Mouse (Mus musculus): ENCODE measurements around the gene Spsb1. TPM values are rescaled to one million over a fixed set of nuclear protein-coding genes. Genes with fewer than 3 reads are reported as not detected.

Spsb1 gene
- polyA plus RNA-seq, 2 experiments = 0.23 to 0.46 TPM

- Histone ChIP-seq H3K27me3 (ENCODE audit: control insufficient read depth, insufficient read depth, low read length) (no peaks in the 10 kb centered on the region; the same call in 1 of the 2 replicates), H3K36me3 (replicated peaks; ENCODE audit: control insufficient read depth, insufficient read depth, low read depth) (no peaks in the 10 kb centered on the region), H3K4me2 (ENCODE audit: low read depth) (peak overlapping the region; percentile 51), H3K27ac (no peak overlapping the region), H3K9ac (replicated peaks) (no peak overlapping the region), H3K9me3 (ENCODE audit: control insufficient read depth, low read length) (no peaks in the 10 kb centered on the region), H3K4me3 (ENCODE audit: insufficient read depth in 1 of 2, low read depth in 2 of 2, low read length in 2 of 2) (no peak overlapping the region; a peak in 1 of 4 replicates), H3K4me1 (replicated peaks; ENCODE audit: control insufficient read depth in 2 of 2, insufficient read depth in 2 of 2, low read length in 1 of 2) (peaks cover 7 to 14% of the 10 kb centered on the region in 2 experiments; a peak in 2 of 4 replicates)
- 7% methylated on average over 21 of the region's 21 CpGs for WGBS (ENCODE audit: insufficient replicate concordance)
- DNase-seq (ENCODE audit: low read depth in 3 of 3, low spot score in 3 of 3) (peak; percentile 31 to 47 (median 33)), ATAC-seq (ENCODE audit: insufficient read depth) (no peak)
- no peak for TF ChIP-seq CTCF (IDR thresholded peaks at IDR 0.05; ENCODE audit: low read depth)
- TF ChIP-seq EP300 (IDR thresholded peaks at IDR 0.05; ENCODE audit: low read depth) = no peak
Observed at GRCm38 (mm10) chr4:149854301-149854708, 100.5 kb downstream of the Spsb1 start.

GRCm38 (mm10) chr4:149853698-149854284 is 101.1 kb downstream of the Spsb1 start:
- WGBS (ENCODE audit: insufficient replicate concordance) = 50% methylated on average over 4 of the region's 4 CpGs
- no peak for TF ChIP-seq CTCF (IDR thresholded peaks at IDR 0.05; ENCODE audit: low read depth)
- no peak for TF ChIP-seq EP300 (IDR thresholded peaks at IDR 0.05; ENCODE audit: low read depth)
- H3K9ac ChIP-seq (replicated peaks) = no peak overlapping the region
- DNase-seq (ENCODE audit: low read depth in 3 of 3, low spot score in 3 of 3) (no peak), ATAC-seq (ENCODE audit: insufficient read depth) (no peak)
- no peak overlapping the region for H3K4me3 ChIP-seq (ENCODE audit: insufficient read depth in 1 of 2, low read depth in 2 of 2, low read length in 2 of 2)
- H3K4me2 ChIP-seq (ENCODE audit: low read depth) = peak overlapping the region; percentile 51; the same call in 1 of the 2 replicates
- H3K36me3 ChIP-seq (replicated peaks; ENCODE audit: control insufficient read depth, insufficient read depth, low read depth) = no peaks in the 10 kb centered on the region
- H3K27ac ChIP-seq = no peak overlapping the region
- H3K27me3 ChIP-seq (ENCODE audit: control insufficient read depth, insufficient read depth, low read length) = no peaks in the 10 kb centered on the region; the same call in 1 of the 2 replicates
- H3K9me3 ChIP-seq (ENCODE audit: control insufficient read depth, low read length) = no peaks in the 10 kb centered on the region
- peaks cover 7 to 14% of the 10 kb centered on the region in 2 experiments; a peak in 2 of 4 replicates for H3K4me1 ChIP-seq (replicated peaks; ENCODE audit: control insufficient read depth in 2 of 2, insufficient read depth in 2 of 2, low read length in 1 of 2)

GRCm38 (mm10) chr4:149851554-149851953 is 103.3 kb downstream of the Spsb1 start:
- H3K4me1 ChIP-seq (replicated peaks; ENCODE audit: control insufficient read depth in 2 of 2, insufficient read depth in 2 of 2, low read length in 1 of 2) = peaks cover 7 to 14% of the 10 kb centered on the region in 2 experiments; a peak in 2 of 4 replicates
- H3K9me3 ChIP-seq (ENCODE audit: control insufficient read depth, low read length) = no peaks in the 10 kb centered on the region
- H3K27me3 ChIP-seq (ENCODE audit: control insufficient read depth, insufficient read depth, low read length) = no peaks in the 10 kb centered on the region; the same call in 1 of the 2 replicates
- H3K27ac ChIP-seq = no peak overlapping the region
- 69% methylated on average over 8 of the region's 8 CpGs for WGBS (ENCODE audit: insufficient replicate concordance)
- H3K9ac ChIP-seq (replicated peaks) = no peak overlapping the region
- TF ChIP-seq EP300 (IDR thresholded peaks at IDR 0.05; ENCODE audit: low read depth) = no peak
- TF ChIP-seq CTCF (IDR thresholded peaks at IDR 0.05; ENCODE audit: low read depth) = no peak
- DNase-seq (ENCODE audit: low read depth in 3 of 3, low spot score in 3 of 3) (no peak), ATAC-seq (ENCODE audit: insufficient read depth) (no peak)
- H3K4me3 ChIP-seq (ENCODE audit: insufficient read depth in 1 of 2, low read depth in 2 of 2, low read length in 2 of 2) = no peak overlapping the region
- no peaks in the 10 kb centered on the region for H3K36me3 ChIP-seq (replicated peaks; ENCODE audit: control insufficient read depth, insufficient read depth, low read depth)
- no peak overlapping the region for H3K4me2 ChIP-seq (ENCODE audit: low read depth)

- ATAC-seq (ENCODE audit: insufficient read depth) (no peak), DNase-seq (ENCODE audit: low read depth in 3 of 3, low spot score in 3 of 3) (no peak)
- H3K27me3 ChIP-seq (ENCODE audit: control insufficient read depth, insufficient read depth, low read length) = no peaks in the 10 kb centered on the region; the same call in 1 of the 2 replicates
- no peak overlapping the region for H3K4me3 ChIP-seq (ENCODE audit: insufficient read depth in 1 of 2, low read depth in 2 of 2, low read length in 2 of 2)
- H3K9me3 ChIP-seq (ENCODE audit: control insufficient read depth, low read length) = no peaks in the 10 kb centered on the region
- H3K4me2 ChIP-seq (ENCODE audit: low read depth) = no peak overlapping the region
- H3K9ac ChIP-seq (replicated peaks) = no peak overlapping the region
- no peaks in the 10 kb centered on the region for H3K36me3 ChIP-seq (replicated peaks; ENCODE audit: control insufficient read depth, insufficient read depth, low read depth)
- WGBS (ENCODE audit: insufficient replicate concordance) = 60% methylated on average over 10 of the region's 10 CpGs
- no peak overlapping the region for H3K27ac ChIP-seq
- TF ChIP-seq EP300 (IDR thresholded peaks at IDR 0.05; ENCODE audit: low read depth) (no peak), CTCF (IDR thresholded peaks at IDR 0.05; ENCODE audit: low read depth) (no peak)
- peaks cover 7 to 14% of the 10 kb centered on the region in 2 experiments; a peak in 2 of 4 replicates for H3K4me1 ChIP-seq (replicated peaks; ENCODE audit: control insufficient read depth in 2 of 2, insufficient read depth in 2 of 2, low read length in 1 of 2)
Observed at GRCm38 (mm10) chr4:149850674-149851073, 104.2 kb downstream of the Spsb1 start.

GRCm38 (mm10) chr4:149850045-149850444 is 104.8 kb downstream of the Spsb1 start:
- Histone ChIP-seq H3K9ac (replicated peaks) (no peak overlapping the region), H3K4me2 (ENCODE audit: low read depth) (no peak overlapping the region), H3K9me3 (ENCODE audit: control insufficient read depth, low read length) (no peaks in the 10 kb centered on the region), H3K27ac (no peak overlapping the region), H3K4me1 (replicated peaks; ENCODE audit: control insufficient read depth in 2 of 2, insufficient read depth in 2 of 2, low read length in 1 of 2) (peaks cover 5 to 8% of the 10 kb centered on the region in 2 experiments; a peak in 2 of 4 replicates), H3K27me3 (ENCODE audit: control insufficient read depth, insufficient read depth, low read length) (no peaks in the 10 kb centered on the region; the same call in 1 of the 2 replicates), H3K4me3 (ENCODE audit: insufficient read depth in 1 of 2, low read depth in 2 of 2, low read length in 2 of 2) (no peak overlapping the region), H3K36me3 (replicated peaks; ENCODE audit: control insufficient read depth, insufficient read depth, low read depth) (no peaks in the 10 kb centered on the region)
- no peak for TF ChIP-seq CTCF (IDR thresholded peaks at IDR 0.05; ENCODE audit: low read depth)
- no peak for TF ChIP-seq EP300 (IDR thresholded peaks at IDR 0.05; ENCODE audit: low read depth)
- ATAC-seq (ENCODE audit: insufficient read depth) (no peak), DNase-seq (ENCODE audit: low read depth in 3 of 3, low spot score in 3 of 3) (no peak)
- 54% methylated on average over 7 of the region's 7 CpGs for WGBS (ENCODE audit: insufficient replicate concordance)

Measured in liver, embryonic 14.5 days (tissue).